Mouse (Mus musculus): ENCODE data around the gene Chil5. TPM values are rescaled to one million over a fixed set of nuclear protein-coding genes. Genes with fewer than 3 reads are reported as not detected.
"Not testable (repeated sequence)": the region's sequence is repeated elsewhere in the genome, so short reads cannot be mapped to it uniquely, and the experiment has no call there.

The Chil5 gene
- polyA plus RNA-seq (2015; fragmentation: Nextera tagmentation; extraction: Ambion mirVana) = 0.21 TPM in 1 of 2 replicates, not detected in the other

- Histone ChIP-seq H3K4me2 (no peak within 1 kb of the TSS), H3K4me1 (no peaks in the 10 kb centered on the region), H3K27me3 (replicated peaks) (no peaks in the 10 kb centered on the region), H3K9me3 (no peaks in the 10 kb centered on the region), H3K27ac (no peak within 1 kb of the TSS), H3K4me3 (replicated peaks) (no peak within 1 kb of the TSS), H3K9ac (no peak within 1 kb of the TSS), H3K36me3 (no peaks in the 10 kb centered on the region)
- 83% methylated on average over 1 of the region's 1 CpGs for WGBS
- ATAC-seq (ENCODE audit: insufficient read depth, low FRiP score, low read depth) = no peak
These were observed at the start of gene Chil5 for GRCm38 (mm10) chr3:106032781-106033180. Gene Chil5 (minus strand): TSS chr3:106032814.

DNA sequence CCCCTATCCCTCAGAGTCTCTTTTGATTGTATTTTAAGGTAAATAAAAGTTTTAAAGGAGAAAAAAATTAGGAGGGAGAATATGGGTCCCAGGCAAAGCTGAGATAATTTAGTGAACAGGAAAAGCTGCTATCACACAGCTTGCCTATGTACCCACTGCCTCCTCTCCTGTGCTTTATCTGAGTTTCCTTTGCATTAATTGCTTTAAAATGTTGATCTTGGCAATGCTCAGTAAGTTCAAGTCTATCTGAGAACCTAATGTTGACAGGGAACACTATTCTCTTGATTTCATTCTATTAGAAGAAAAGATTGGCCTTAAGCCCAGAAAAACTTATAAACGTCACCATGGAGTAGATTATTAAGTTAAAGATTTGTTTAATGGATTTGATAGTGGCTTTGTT, 42.2 kb upstream of the Chil5 start:
- no peak overlapping the region for H3K9ac ChIP-seq
- H3K27ac ChIP-seq = no peak overlapping the region
- H3K4me1 ChIP-seq = no peaks in the 10 kb centered on the region
- no peak overlapping the region for H3K4me2 ChIP-seq
- WGBS = 35% methylated on average over 1 of the region's 1 CpGs
- no peaks in the 10 kb centered on the region for H3K9me3 ChIP-seq
- H3K36me3 ChIP-seq = no peaks in the 10 kb centered on the region
- H3K4me3 ChIP-seq (replicated peaks) = no peak overlapping the region
- ATAC-seq (ENCODE audit: insufficient read depth, low FRiP score, low read depth) = peak; percentile 86
- no peaks in the 10 kb centered on the region for H3K27me3 ChIP-seq (replicated peaks)

GRCm38 (mm10) chr3:106070994-106071393, 38.4 kb upstream of the Chil5 start:
- Histone ChIP-seq H3K27ac (no peak overlapping the region), H3K27me3 (replicated peaks) (no peaks in the 10 kb centered on the region), H3K36me3 (no peaks in the 10 kb centered on the region), H3K9ac (no peak overlapping the region), H3K4me2 (no peak overlapping the region), H3K9me3 (no peaks in the 10 kb centered on the region), H3K4me1 (no peaks in the 10 kb centered on the region), H3K4me3 (replicated peaks) (no peak overlapping the region)
- no peak for ATAC-seq (ENCODE audit: insufficient read depth, low FRiP score, low read depth)
- 57% methylated on average over 2 of the region's 2 CpGs for WGBS

DNA sequence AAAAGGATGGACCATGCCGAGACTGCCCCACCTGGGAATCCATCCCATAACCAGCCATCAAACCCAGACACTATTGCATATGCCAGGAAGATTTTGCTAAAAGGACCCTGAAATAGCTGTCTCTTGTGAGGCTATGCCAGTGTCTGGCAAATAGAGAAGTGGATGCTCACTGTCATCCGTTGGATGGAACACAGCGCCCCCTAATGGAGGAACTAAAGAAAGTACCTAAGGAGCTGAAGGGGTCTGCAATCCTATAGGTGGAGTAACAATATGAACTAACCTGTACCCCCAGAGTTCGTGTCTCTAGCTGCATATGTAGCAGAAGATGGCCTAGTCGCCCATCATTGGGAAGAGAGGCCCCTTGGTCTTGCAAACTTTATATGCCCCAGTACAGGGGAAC, 35.1 kb upstream of the Chil5 start:
- not testable (repeated sequence) for ATAC-seq (ENCODE audit: insufficient read depth, low FRiP score, low read depth)
- WGBS = 35% methylated on average over 5 of the region's 5 CpGs

GRCm38 (mm10) chr3:106057966-106058365, 25.4 kb upstream of the Chil5 start:
- no peaks in the 10 kb centered on the region for H3K36me3 ChIP-seq
- no peaks in the 10 kb centered on the region for H3K27me3 ChIP-seq (replicated peaks)
- ATAC-seq (ENCODE audit: insufficient read depth, low FRiP score, low read depth) = no peak

More for the DNA sequence above, 35.1 kb upstream of the Chil5 start:
- H3K4me3 ChIP-seq (replicated peaks); H3K27me3 ChIP-seq (replicated peaks); H3K36me3 ChIP-seq; H3K4me1 ChIP-seq; H3K9ac ChIP-seq; H3K9me3 ChIP-seq; H3K4me2 ChIP-seq; H3K27ac ChIP-seq: not testable (repeated sequence)

GRCm38 (mm10) chr3:106051896-106052295, 19.3 kb upstream of the Chil5 start:
- Histone ChIP-seq H3K27me3 (replicated peaks) (no peaks in the 10 kb centered on the region), H3K27ac (no peak overlapping the region), H3K36me3 (no peaks in the 10 kb centered on the region), H3K4me1 (no peaks in the 10 kb centered on the region), H3K9me3 (no peaks in the 10 kb centered on the region), H3K4me3 (replicated peaks) (no peak overlapping the region), H3K4me2 (no peak overlapping the region), H3K9ac (no peak overlapping the region)
- WGBS = 65% methylated on average over 18 of the region's 18 CpGs
- no peak for ATAC-seq (ENCODE audit: insufficient read depth, low FRiP score, low read depth)

More at GRCm38 (mm10) chr3:106057966-106058365, 25.4 kb upstream of the Chil5 start:
- H3K4me3 ChIP-seq (replicated peaks) = no peak overlapping the region
- no peak overlapping the region for H3K27ac ChIP-seq
- H3K9ac ChIP-seq = no peak overlapping the region
- no peaks in the 10 kb centered on the region for H3K9me3 ChIP-seq
- no peaks in the 10 kb centered on the region for H3K4me1 ChIP-seq
- H3K4me2 ChIP-seq = no peak overlapping the region
- 71% methylated on average over 3 of the region's 3 CpGs for WGBS

- no peaks in the 10 kb centered on the region for H3K27me3 ChIP-seq (replicated peaks)
- no peaks in the 10 kb centered on the region for H3K9me3 ChIP-seq
- H3K4me2 ChIP-seq = no peak overlapping the region
- WGBS = 78% methylated on average over 2 of the region's 2 CpGs
- H3K4me3 ChIP-seq (replicated peaks) = no peak overlapping the region
- no peak overlapping the region for H3K27ac ChIP-seq
- no peaks in the 10 kb centered on the region for H3K36me3 ChIP-seq
- H3K4me1 ChIP-seq = no peaks in the 10 kb centered on the region
- ATAC-seq (ENCODE audit: insufficient read depth, low FRiP score, low read depth) = no peak
- H3K9ac ChIP-seq = no peak overlapping the region
These were observed 7.7 kb upstream of the Chil5 start for GRCm38 (mm10) chr3:106040306-106040705.

- no peaks in the 10 kb centered on the region for H3K36me3 ChIP-seq
- H3K4me2 ChIP-seq = no peak overlapping the region
- no peak for ATAC-seq (ENCODE audit: insufficient read depth, low FRiP score, low read depth)
- H3K4me3 ChIP-seq (replicated peaks) = no peak overlapping the region
- WGBS = 87% methylated on average over 2 of the region's 2 CpGs
- H3K27me3 ChIP-seq (replicated peaks) = no peaks in the 10 kb centered on the region
- no peaks in the 10 kb centered on the region for H3K9me3 ChIP-seq
- no peaks in the 10 kb centered on the region for H3K4me1 ChIP-seq
- H3K9ac ChIP-seq = no peak overlapping the region
- no peak overlapping the region for H3K27ac ChIP-seq
These were observed 8.5 kb downstream of the Chil5 start for GRCm38 (mm10) chr3:106024135-106024534.

GRCm38 (mm10) chr3:106021840-106022239, 10.8 kb downstream of the Chil5 start:
- no peaks in the 10 kb centered on the region for H3K36me3 ChIP-seq
- no peak overlapping the region for H3K4me3 ChIP-seq (replicated peaks)
- H3K9ac ChIP-seq = no peak overlapping the region
- no peaks in the 10 kb centered on the region for H3K27me3 ChIP-seq (replicated peaks)
- no peaks in the 10 kb centered on the region for H3K9me3 ChIP-seq
- H3K4me1 ChIP-seq = no peaks in the 10 kb centered on the region
- no peak overlapping the region for H3K27ac ChIP-seq
- no peak overlapping the region for H3K4me2 ChIP-seq
- ATAC-seq (ENCODE audit: insufficient read depth, low FRiP score, low read depth) = no peak

GRCm38 (mm10) chr3:106014546-106014945, 18.1 kb downstream of the Chil5 start, which contains the start of gene Pifo:
Gene Pifo (minus strand): TSS chr3:106014646.
- Histone ChIP-seq H3K4me1 (no peaks in the 10 kb centered on the region), H3K9ac (no peak within 1 kb of the TSS), H3K27me3 (replicated peaks) (no peaks in the 10 kb centered on the region), H3K9me3 (no peaks in the 10 kb centered on the region), H3K27ac (no peak within 1 kb of the TSS), H3K4me3 (replicated peaks) (no peak within 1 kb of the TSS), H3K4me2 (no peak within 1 kb of the TSS), H3K36me3 (no peaks in the 10 kb centered on the region)
- ATAC-seq (ENCODE audit: insufficient read depth, low FRiP score, low read depth) = no peak
- WGBS = 87% methylated on average over 2 of the region's 2 CpGs

DNA sequence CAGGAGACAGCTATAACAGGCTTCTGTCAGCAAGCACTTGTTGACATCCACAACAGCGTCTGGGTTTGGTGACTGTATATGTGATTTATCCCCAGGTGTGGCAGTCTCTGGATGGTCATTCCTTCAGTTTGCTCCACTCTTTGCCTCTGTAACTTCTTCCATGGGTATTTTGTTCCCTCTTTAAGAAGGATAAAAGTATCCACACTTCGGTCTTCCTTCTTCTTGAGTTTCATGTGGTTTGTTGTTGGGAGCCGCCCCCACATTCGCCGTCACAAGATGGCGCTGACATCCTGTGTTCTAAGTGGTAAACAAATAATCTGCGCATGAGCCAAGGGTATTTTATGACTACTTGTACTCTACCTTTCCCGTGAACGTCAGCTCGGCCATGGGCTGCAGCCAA, 29.3 kb downstream of the Chil5 start:
- H3K27me3 ChIP-seq (replicated peaks); H3K9me3 ChIP-seq; H3K4me2 ChIP-seq; ATAC-seq (ENCODE audit: insufficient read depth, low FRiP score, low read depth); H3K9ac ChIP-seq; H3K4me3 ChIP-seq (replicated peaks); H3K4me1 ChIP-seq; H3K36me3 ChIP-seq; H3K27ac ChIP-seq: not testable (repeated sequence)
- 57% methylated on average over 10 of the region's 10 CpGs for WGBS

DNA sequence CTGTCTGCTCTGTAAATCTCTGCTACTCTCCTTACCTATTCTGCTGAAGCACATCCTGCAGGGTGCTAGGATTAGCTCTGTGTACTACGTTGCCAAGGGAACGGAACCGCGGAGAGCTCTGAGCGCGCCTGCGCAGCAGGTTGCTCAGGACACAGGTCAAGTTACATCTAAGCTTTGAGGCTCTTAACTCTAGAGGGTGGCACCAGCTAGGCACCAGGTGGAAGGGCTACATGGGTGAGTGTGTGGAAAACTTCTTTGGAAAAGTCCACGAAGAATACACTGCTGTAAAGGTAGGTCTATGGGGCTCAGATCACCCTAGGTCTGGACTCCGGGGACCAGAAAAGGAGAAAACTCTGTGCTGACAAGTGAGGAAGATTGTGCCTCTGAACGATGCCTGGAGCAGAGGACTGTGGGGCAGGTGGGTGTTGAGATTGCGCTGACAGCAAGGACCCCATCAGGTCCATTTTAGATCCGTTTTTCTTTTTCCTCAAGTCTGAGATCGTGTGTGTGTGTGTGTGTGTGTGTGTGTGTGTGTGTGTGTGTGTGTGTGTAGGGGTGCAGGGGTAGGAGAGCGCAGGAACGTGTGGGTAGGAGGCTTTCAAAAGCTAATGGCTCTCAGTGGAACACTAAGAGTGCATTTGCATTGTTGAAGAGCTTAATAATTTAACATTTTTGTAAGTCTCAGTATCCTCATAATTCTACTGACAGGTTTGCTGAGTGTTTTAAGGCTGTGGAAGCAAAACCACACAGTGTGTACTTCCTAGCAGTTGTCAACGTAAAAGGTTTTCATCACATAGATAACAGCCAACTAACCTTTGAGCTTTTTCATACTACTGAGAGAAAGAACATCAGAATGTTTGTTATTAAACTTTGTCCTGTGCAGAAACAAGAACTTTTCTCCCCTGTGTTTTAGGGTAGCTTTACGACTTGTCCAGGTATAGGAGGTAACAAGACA, 30.9 kb downstream of the Chil5 start:
- Histone ChIP-seq H3K4me3 (replicated peaks) (0 out of 2 replicates have a peak overlapping the region, but pooled peaks have one; percentile 5), H3K9ac (no peak overlapping the region), H3K9me3 (no peaks in the 10 kb centered on the region), H3K27me3 (replicated peaks) (no peaks in the 10 kb centered on the region), H3K27ac (no peak overlapping the region), H3K4me2 (peak overlapping the region; percentile 16), H3K4me1 (no peaks in the 10 kb centered on the region; the same call in 1 of the 2 replicates), H3K36me3 (no peaks in the 10 kb centered on the region)
- 17% methylated on average over 16 of the region's 17 CpGs for WGBS
- ATAC-seq (ENCODE audit: insufficient read depth, low FRiP score, low read depth) = peak; percentile 87
